27 mouse cellular contexts compared by ENCODE assay signal in the genomic region with DNA sequence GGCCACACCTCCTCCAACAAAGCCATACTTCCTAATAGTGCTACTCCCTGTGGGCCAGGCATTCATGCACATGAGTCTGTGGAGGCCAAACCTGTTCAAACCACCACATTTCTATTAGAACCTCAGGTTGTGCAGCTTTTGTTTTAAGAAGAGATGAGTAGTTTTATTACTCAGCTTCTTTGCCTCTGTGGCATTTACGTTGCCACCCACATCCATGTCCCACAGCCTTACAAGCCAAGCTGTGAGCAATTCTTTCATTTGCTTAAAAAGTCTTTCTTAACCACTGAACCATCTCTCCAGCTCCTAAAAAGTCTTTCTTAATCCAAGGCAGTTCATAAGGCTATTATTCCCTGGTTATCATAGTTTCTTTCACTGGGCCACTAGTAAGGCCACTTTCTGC. TPM values are rescaled to one million over a fixed set of nuclear protein-coding genes. Genes with fewer than 3 reads are reported as not detected.
DNase-seq lines count a peak whose midpoint lies in the region; ATAC-seq lines count a peak whose summit lies in the region.
"Had no signal": no experiment of that assay in that cellular context is flagged by ENCODE, and none has a peak within 500 bp of the region (broad histone marks: within the 10 kb centered on the region; RNA-seq: fewer than 3 reads in every experiment).

No protein-coding gene starts in this region.

- no peak for DNase-seq in frontal cortex, postnatal 10 days (ENCODE audit: low spot score in 2 of 2)
- DNase-seq in right cerebral cortex, adult 2 months (ENCODE audit: low spot score in 2 of 2): peak; percentile 16 to 35
- DNase-seq in right cerebral cortex, postnatal 10 days (ENCODE audit: low spot score in 2 of 2): no peak
- DNase-seq in ZHBTc4 (ENCODE audit: low read depth, low spot score): peak; percentile 45
- peak; percentile 9 for DNase-seq in telencephalon, adult 2 months (ENCODE audit: low read depth, low spot score)
- no peak for DNase-seq in adrenal gland, postnatal 25 days
- DNase-seq in neural tube, embryonic 10.5 days (ENCODE audit: extremely low spot score, low spot score): no peak
- DNase-seq: adrenal gland, adult 8-10 months; adrenal gland, postnatal 36 days; cerebellum, adult 11-12 months; cerebellum, adult 8-10 months; cerebellum, postnatal 10 days; cerebellum, postnatal 36 days; embryo, embryonic 11 days; forebrain, postnatal 0 days; gastrocnemius, postnatal 10 days; gastrocnemius, postnatal 36 days; heart, adult 2 months; heart, postnatal 14 days; heart, postnatal 4 days had no signal

- ATAC-seq in frontal cortex, adult (ENCODE audit: low TSS enrichment): peak; percentile 57; the same call in 1 of the 2 replicates
- ATAC-seq: activated CD4-positive, CD25-positive, alpha-beta regulatory T cell, adult 4 months; forebrain, embryonic 14.5 days; forebrain, postnatal 0 days; hindbrain, postnatal 0 days; inflammation-experienced regulatory T-cells, adult 6 months; Patski had no signal

RNA-seq across cellular contexts. Expression of a gene that starts 15.2 kb away (rescaled TPM):
- total RNA-seq in adrenal gland, postnatal 25 days (2021): 63.1 and 64.0 TPM in 2 replicates

RNA-seq across cellular contexts. Expression of a gene that starts 38.3 kb away (rescaled TPM):
- total RNA-seq in adrenal gland, postnatal 25 days (2021): 2.4 and 2.5 TPM in 2 replicates
- total RNA-seq: granulocyte monocyte progenitor cell, adult 5-6 weeks had no signal

Comparison
In these comparisons a context has a peak if more than half of its experiments do, and no peak if none do; other contexts are left out.
1. DNase-seq: peak in right cerebral cortex, adult 2 months (2 of 2), ZHBTc4 (single experiment) and telencephalon, adult 2 months (single experiment); none in frontal cortex, postnatal 10 days (0 of 2), right cerebral cortex, postnatal 10 days (0 of 2), adrenal gland, postnatal 25 days (single experiment) and neural tube, embryonic 10.5 days (single experiment).